Mouse (Mus musculus) common myeloid progenitor, adult 5-6 weeks (primary cell): ENCODE results near the gene Ywhae. TPM values are rescaled to one million over a fixed set of nuclear protein-coding genes. Genes with fewer than 3 reads are reported as not detected.
"Not testable (repeated sequence)": the region's sequence is repeated elsewhere in the genome, so short reads cannot be mapped to it uniquely, and the experiment has no call there.

Experiments
- ATAC-seq: replicated peaks from 2 replicates; pipeline ENCODE4 v1.8.0; 2016; ENCODE audit warnings: low read depth, mild to moderate bottlenecking, moderate TSS enrichment, inconsistent platforms; ENCODE audit not compliant: poor library complexity, severe bottlenecking
- total RNA-seq: library from RNA; stranded (forward); fragments of 200-1000, 187-1606 nt; gene quantifications from 2 replicates; pipeline ENCODE4 v1.2.3, GENCODE M21; 2017

The Ywhae gene
- 384 and 653 TPM in 2 replicates for total RNA-seq

DNA sequence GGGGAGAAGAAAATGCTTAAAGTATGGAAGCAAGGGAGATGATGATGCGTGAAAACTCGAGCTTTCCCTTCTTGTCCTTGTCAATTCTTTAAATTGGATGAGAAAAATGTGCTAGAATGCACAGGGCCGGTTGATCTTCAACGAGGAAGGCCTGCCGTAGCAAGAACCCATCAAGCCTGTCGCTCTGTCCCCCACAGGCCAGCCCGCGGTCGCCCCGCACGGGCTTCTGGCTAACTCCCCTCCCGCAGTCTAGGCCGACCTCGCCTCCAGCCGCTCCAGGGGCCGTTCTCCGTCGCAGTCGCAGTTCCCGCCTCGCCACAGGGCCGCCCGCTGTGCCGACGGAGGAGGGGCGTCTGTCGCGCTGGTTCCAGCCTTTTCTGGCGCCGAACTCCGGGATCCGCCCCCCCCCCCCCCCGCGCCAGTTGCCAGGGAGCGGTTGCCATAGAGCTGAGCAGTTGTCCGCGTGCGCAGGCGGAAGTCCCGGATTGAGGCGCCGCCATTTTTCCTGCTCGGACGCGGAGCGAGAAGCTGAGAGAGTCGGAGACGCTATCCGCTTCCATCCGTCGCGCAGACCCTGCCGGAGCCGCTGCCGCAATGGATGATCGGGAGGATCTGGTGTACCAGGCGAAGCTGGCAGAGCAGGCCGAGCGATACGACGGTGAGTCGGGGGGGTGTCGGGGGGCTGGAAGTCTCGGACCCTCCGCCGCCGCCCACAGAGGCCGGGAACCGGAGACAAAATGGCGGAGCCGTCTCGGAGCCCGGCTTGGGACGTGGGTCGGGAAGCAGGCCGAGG, at the start of gene Ywhae:
TSS of gene Ywhae (plus strand) at position 436 of the 793 bp plus-strand sequence.
- peak; percentile 81 for ATAC-seq

DNA sequence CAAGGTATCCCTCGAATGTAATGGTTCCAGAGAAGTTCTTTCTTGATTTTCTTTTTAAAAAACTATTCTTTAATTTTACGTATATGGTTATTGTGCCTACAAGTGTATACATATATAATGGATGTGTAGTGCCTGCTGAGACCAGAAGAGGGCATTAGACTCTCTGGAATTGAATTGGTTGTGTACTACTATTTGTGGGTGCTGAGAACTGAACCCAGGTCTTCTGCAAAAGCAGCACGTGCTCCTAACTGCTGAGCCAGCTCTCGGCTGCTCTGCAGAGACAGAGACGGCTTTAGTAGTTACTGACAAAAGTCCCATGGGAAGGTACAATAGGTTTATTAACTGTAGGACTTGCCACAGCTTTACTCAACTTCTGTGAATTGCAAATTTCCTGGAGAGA, 48.2 kb upstream of the Ywhae start:
- no peak for ATAC-seq

DNA sequence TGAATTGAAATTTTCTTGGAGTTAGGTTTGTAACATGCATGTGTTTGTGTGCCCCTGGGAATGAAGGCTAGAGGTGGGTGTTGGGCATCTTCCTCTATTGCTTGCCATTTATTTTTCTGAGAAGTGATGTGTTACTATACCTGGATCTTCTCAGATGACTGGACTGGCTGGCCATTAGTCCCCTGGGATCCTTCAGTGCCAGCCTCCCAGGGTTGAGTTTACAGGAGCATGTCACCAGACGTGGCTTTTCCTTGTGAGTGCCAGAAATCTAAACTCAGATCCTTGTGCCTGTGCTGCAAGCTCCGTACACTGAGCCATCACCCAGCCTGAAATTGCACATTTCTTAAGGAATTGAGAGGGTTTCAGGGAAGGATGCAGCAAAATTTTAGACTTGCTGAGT, 47.7 kb upstream of the Ywhae start:
- no peak for ATAC-seq

DNA sequence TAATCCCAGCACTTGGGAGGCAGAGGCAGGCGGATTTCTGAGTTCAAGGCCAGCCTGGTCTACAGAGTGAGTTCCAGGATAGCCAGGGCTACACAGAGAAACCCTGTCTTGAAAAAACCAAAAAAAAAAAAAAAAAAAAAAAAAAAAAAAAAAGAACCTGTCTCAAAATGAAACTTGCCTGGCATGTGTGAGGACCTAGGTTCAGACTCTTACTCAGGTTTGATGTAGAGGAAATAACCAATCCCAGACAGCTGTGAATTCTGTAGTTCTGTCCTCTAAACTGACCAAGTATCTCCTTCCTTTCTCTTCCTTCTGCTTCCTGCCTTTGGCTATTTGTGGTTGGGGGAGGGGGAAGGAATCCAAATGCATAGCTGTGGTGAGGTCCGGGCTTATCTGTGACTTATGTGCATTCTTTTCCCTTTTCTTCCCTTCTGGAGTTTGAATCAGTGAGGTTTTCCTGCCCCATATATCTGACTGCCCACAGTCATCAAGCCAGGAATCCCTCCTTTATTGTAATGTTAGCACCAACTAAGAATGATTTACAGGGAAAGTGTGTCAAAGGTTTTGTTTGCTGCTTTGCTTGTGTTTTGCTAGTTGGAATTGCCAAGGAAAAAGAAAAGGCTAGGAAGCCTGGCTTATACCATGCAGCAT, 45.2 kb upstream of the Ywhae start:
- ATAC-seq = 0 out of 2 replicates have a peak, but pooled peaks have one; percentile 11

DNA sequence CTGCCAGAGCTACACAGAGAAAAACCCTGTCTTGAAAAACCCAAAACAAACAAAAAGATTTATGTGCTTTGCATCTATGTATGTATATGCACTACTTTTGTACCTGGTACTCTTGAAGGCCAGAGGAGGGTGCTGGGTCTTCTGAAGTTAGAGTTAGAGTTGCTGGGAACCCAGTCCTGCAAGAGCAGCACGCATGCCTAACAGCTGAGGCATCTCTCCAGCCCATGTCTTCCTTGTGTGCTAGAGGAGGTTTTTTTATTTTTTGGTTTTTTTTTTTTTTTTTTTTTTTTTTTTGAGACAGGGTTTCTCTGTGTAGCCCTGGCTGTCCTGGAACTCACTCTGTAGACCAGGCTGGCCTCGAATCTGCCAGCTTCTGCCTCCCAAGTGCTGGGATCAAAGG, 44.5 kb upstream of the Ywhae start:
- no peak for ATAC-seq

DNA sequence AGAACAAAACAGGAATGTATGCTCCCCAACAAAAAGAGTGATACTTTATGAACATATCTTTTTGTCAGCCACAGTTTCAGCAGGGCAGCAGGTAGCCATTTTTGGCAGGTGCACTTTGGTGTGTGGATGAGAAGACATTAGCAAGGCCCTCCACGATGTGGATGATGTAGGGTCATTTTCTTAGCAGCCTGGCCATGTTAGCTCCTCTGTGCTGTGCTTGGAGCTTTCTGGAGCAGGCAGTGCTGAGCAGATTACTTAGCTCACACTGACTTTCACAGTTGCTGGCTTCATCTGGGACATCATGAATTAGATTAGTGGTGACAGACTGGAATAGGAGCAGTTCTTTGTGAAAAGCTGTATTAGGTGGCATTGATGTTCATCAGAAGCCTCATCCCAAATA, 42.7 kb upstream of the Ywhae start:
- ATAC-seq = no peak

DNA sequence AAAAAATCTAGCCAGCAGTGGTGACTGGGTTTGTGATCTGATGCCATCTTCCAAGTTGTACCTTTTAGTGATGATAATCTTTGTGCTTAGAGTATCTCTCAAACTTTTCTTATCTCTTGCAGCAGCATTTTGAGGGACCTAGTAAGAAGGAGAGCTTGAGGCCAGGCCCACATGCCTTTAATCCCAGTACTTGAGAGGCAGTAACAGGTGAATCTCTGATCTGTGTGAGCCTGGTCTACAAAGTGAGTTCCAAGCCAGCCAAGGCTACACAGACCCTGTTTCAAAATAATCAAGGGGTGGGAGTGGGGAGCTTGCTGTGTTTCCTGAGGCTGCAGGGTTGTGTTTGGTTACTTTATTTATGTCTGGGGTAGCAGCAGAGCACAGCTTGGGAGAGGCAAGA, 41.6 kb upstream of the Ywhae start:
- ATAC-seq = no peak

DNA sequence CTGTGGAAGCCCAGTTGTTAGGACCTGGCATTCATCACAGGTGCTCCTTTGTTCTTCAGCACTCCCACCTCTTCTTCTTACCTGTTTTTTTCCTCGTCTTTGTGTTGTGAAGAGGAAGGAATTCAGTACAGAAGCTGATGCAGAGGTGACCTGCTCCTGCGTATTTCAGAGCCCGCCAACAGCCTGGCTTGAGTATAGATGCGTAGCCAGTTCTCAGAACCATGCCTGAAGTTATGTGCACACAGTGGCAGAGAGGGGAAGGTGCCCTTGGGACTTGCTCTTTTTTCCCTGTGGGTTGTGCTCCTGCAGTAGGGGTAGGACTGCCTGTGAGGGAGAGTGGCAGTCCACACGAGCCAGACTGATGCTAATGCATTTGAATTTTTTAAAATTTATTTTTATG, 39.1 kb upstream of the Ywhae start:
- no peak for ATAC-seq

DNA sequence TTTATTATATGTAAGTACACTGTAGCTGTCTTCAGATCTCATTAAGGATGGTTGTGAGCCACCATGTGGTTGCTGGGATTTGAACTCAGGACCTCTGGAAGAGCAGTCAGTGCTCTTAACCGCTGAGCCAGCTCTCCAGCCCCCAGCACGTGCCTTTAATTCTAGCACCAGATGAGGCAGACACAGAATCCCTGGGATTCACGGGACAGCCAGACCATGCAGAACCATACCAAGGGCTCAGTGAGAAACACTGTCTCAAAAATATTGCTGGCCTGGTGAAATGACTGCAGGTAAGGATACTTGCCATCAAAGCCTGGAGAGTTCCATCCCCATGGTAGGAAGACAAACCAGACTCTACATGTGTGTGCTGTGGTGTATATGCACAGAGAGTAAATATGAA, 35.2 kb upstream of the Ywhae start:
- not testable (repeated sequence) for ATAC-seq

DNA sequence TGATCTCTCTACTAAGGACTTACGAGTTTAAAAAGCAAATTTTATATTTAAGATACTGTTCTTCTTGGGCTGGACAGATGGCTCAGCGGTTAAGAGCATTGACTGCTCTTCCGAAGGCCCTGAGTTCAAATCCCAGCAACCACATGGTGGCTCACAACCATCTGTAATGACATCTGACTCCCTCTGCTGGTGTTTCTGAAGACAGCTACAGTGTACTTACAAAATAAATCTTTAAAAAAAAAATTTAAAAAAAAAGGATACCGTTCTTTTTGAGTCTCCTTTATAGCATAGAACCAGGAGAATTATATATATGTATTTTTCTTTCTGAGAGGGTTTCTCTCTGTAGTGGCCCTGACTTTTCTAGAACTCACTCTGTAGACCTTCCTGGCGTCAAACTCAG, 32.1 kb upstream of the Ywhae start:
- no peak for ATAC-seq

DNA sequence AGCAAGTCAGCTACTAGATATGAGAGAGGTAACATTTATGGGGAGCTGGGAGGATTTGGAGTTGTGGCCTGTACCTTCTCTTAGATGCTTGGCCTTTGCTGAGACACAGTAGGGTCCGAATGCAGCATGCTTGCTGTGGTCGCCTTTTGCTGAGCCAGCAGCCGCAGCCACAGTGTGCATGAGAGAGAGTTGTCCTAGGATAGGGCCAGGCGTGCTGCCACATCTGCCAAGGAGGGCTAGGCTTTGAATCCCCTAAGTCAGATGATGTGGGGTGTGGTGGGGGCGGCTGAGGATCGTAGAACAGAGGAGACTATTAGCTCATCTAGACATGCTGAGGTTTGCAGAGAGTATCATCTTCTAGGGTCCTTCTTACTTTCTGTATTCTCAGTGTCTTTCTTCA, 29.9 kb upstream of the Ywhae start:
- no peak for ATAC-seq

DNA sequence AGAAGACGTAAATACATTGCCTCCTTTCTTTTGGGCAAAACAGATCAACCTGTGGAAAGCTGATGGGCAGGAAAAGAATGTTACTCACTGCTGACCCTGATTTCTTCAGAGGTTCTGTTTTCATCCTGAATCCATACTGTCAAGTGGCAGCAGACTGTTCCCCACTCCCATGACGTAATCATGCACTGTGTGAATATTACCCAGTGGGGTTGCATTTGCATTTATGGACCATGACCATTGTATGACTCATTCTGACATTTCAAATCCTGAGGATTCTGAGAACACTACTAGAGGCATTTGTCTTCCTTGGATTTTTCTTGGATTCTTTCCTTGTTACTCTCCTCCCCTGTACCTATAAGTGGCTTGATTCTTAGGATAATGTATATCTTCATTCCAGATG, 28.9 kb upstream of the Ywhae start:
- ATAC-seq = no peak

DNA sequence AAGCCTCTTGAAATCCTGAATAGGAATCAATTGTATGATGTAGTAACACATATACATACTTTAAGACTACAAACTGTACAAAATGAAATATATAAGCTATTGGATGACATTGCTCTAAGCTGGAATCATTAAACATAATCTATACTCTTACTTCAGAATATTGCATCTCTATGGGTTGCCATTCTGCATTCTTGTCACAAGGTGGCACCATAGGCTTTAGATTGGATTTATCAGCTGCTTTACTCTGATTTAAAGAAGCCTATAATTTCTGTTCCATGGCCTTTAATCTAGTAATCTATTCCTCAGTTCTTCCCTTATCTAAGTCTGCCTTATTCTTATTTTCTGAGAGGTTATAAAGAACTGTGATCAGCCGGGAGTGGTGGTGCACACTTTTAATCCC, 18.7 kb upstream of the Ywhae start:
- ATAC-seq = no peak

DNA sequence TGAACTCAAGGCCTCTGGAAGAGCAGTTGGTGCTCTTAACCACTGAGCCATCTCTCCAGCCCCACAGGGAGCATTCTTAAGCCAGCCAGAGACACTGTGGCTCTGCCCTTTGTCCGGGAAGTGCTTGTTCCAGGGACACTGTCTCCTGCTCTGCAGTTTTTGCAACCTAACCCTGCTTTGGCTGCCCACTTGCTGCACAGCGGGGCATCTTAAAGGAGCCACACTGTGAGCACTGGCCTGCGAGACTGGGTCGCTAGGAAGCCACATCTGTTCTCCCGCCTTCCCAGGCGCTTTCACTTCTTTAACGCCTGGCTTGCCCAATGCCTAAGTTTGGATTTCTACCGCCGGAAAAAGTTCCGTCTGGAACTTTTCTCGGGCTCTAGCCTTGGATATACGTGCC, 17.1 kb upstream of the Ywhae start:
- no peak for ATAC-seq

DNA sequence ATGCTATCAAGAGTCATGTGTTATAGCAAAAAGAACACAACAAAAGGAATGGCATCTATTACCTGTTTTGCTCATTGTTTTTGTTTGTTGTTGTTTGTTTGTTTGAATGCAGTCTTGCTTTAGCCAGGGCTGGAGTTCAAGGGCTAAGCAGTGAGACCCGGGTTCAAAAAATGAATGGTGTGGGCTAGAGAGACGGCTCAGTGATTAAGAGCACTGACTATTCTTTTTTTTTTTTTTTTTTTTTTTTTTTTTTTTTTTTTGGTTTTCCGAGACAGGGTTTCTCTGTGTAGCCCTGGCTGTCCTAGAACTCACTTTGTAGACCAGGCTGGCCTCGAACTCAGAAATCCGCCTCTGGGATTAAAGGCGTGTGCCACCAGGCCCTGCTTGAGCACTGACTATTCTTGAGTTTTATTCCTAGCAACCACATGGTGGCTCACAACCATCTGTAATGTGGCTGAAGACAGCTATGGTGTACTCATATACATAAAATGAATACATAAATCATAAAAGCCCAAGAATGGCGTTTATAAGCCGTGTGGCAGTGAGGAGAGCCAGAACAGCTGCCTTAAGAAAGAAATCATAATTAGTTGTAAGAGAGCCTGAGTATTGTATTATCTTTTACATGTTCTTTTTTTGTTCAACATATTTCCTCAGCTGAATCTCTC, 15.9 kb upstream of the Ywhae start:
- ATAC-seq = no peak

DNA sequence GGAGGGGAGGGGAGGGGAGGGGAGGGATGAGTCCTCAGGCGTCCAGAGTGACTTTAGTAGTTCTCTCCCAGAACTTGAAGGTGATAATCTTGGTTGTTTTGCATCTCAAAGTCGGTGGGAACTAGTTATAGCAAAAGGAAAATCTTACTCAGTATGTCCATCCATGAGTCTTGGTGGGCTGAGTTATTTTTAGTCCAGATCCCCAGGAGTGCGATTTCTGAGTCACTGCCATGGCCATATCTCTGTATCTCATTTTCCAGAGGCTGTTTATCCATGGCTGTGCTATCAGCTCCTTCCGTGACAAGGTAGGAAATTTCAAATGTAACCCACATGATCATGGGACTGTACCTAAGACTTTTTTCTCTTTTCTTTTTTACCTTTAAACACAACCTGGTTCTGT, 10.3 kb upstream of the Ywhae start:
- no peak for ATAC-seq

DNA sequence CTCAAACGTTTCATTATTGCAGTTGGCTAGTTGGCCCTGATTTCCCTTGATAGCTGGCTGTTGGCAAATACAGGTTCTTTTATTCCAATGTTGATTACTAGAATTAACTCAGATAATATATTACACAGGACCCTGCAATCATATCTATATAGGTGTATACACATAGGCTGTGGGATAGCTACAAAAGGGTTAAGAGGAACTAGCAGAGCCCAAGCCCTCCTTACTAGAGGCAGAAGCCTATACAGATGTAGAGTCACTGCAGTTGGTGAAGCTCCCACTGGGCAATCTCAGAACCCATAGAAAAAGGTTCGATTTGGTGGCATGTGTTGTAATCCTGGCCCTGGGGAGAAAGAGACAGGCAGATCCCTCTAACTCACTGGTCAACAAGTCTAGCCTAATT, 5.5 kb upstream of the Ywhae start:
- no peak for ATAC-seq

DNA sequence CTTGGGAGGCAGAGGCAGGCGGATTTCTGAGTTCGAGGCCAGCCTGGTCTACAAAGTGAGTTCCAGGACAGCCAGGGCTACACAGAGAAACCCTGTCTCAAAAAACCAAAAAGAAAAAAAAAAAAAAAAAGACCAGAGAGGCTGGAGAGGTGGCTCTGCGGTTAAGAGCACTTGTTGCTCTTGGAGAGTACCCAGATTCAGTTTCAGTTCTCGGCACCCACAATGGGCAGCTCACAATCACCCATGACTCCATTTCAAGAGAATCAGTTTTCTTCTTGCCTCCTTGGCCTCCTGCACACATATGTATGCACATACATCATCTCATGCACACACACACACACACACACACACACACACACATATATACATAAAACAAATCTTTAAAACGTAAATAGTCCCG, 5.0 kb upstream of the Ywhae start:
- not testable (repeated sequence) for ATAC-seq

DNA sequence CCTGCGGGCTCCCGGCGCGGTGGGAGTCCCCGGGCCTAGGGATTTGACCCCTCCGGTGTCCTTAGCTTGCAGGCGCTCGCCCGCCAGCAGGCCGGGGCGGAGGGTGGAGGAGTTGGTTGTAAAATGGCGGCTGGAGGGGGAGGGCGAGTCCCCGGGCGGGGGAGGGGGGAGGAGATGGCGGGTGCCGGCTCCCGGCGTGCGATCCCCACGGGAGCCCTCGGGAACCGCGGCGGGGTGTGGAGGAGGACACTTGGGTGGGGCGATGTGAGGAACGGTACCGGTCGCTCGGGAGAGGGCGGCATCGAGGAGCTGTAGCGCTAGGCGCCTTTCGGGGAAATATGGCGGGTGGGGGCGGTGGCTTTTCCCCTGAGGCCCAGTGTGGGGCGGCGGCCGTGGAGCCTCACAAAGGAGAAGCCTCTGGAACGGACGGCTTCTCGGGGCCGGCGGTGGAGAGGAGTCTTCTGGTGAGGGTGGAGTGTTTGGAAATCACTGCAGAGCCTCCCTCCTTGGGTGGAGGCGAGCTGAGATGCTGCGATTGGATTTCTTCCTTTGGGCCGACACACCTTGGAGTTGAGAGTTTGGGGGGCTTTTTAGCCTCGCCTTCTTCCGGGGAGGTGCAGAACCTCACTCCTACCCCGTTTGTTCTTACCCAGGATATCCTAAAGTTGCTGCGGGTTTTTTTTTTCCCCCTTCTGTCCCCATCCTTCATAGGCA, 715 bp downstream of the Ywhae start:
- ATAC-seq = peak; percentile 24

DNA sequence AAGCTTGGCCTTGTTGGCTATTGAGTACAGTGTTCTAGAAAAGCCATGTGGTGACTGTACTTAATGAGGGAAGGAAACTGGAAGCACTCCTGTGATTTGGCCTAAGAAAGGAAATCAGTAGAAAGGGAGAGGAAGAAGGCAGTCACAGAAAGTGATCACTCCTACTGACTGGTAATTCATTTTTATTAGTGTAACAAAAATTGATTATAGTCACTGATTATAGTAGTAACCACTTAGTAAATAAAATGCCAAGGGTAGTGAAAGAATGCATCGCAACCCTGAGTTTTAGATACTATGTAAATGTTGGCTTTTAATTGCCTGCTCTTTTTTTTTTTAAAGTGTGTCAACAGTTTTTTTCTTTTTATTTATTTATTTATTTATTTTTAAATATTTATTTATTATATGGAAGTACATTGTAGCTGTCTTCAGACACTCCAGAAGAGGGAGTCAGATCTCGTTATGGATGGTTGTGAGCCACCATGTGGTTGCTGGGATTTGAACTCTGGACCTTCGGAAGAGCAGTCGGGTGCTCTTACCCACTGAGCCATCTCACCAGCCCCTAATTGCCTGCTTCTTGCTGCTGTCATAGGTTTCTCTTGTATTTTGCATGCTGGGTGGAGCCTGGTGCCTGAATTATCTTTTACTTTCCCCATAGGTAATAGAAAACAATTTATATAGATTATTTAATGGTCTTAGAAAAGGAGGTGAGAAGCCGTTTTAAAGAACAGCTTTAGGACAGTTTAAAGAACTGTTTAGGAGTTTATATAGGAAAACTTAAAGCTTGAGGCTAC, 3.0 kb downstream of the Ywhae start:
- ATAC-seq = no peak
